Mouse (Mus musculus) C2C12 (cell line): ENCODE results near the gene Islr. TPM values are rescaled to one million over a fixed set of nuclear protein-coding genes. Genes with fewer than 3 reads are reported as not detected.

Source experiments
- H3K27me3 ChIP-seq: one replicate; pipeline ENCODE4 v1.6.1; 2011; ENCODE audit not compliant: control insufficient read depth, insufficient read depth, insufficient read length
- H3K36me3 ChIP-seq: one replicate; pipeline ENCODE4 v1.6.1; 2011; ENCODE audit not compliant: control insufficient read depth, insufficient read depth
- H3K4me3 ChIP-seq: one replicate; pipeline ENCODE4 v1.5.1; 2011; ENCODE audit warnings: mild to moderate bottlenecking, control low read depth; ENCODE audit not compliant: poor library complexity, insufficient read depth, severe bottlenecking
- H3K79me2 ChIP-seq: one replicate; pipeline ENCODE4 v1.6.1; 2011; ENCODE audit not compliant: control insufficient read depth, insufficient read depth
- H3K79me3 ChIP-seq: one replicate; pipeline ENCODE4 v1.6.1; 2011; ENCODE audit warnings: low read depth, control low read depth
- H3ac ChIP-seq: one replicate; pipeline ENCODE3; 2011; ENCODE audit warnings: low read depth; ENCODE audit not compliant: control insufficient read depth, insufficient read length
- CEBPB ChIP-seq: IDR thresholded peaks from one replicate; pipeline ENCODE4 v1.6.1; 2011; ENCODE audit warnings: low read depth, mild to moderate bottlenecking, control low read depth, moderate library complexity
- CTCF ChIP-seq: IDR thresholded peaks from one replicate; pipeline ENCODE4 v1.5.1; 2011; ENCODE audit not compliant: control insufficient read depth, insufficient read depth, insufficient read length
- FOSL1 ChIP-seq: IDR thresholded peaks from one replicate; pipeline ENCODE4 v1.8.0; 2011; ENCODE audit warnings: mild to moderate bottlenecking, low read length; ENCODE audit not compliant: poor library complexity, insufficient read depth, severe bottlenecking
- MAX ChIP-seq: IDR thresholded peaks from one replicate; pipeline ENCODE4 v1.6.1; 2011; ENCODE audit warnings: mild to moderate bottlenecking, control low read depth
- MYOD1 ChIP-seq: IDR thresholded peaks from one replicate; pipeline ENCODE4 v1.6.1; 2011; ENCODE audit warnings: low read depth; ENCODE audit not compliant: control insufficient read depth, insufficient read length
- MYOG ChIP-seq: IDR thresholded peaks from one replicate; pipeline ENCODE4 v1.6.1; 2011; ENCODE audit not compliant: control insufficient read depth, insufficient read length; ENCODE audit errors: extremely low read depth
- USF1 ChIP-seq: IDR thresholded peaks from one replicate; pipeline ENCODE4 v1.6.1; 2011; ENCODE audit warnings: low read depth, mild to moderate bottlenecking, control low read depth, moderate library complexity
- polyA plus RNA-seq: library from polyadenylated mRNA; unstranded; fragments of >200 nt; fragmentation: generic; extraction: Trizol; gene quantifications from one replicate; pipeline ENCODE4 v1.2.1, GENCODE M21; 2012; ENCODE audit warnings: missing spikeins

The Islr gene
- polyA plus RNA-seq, 1 experiment: 10.3 TPM

DNA sequence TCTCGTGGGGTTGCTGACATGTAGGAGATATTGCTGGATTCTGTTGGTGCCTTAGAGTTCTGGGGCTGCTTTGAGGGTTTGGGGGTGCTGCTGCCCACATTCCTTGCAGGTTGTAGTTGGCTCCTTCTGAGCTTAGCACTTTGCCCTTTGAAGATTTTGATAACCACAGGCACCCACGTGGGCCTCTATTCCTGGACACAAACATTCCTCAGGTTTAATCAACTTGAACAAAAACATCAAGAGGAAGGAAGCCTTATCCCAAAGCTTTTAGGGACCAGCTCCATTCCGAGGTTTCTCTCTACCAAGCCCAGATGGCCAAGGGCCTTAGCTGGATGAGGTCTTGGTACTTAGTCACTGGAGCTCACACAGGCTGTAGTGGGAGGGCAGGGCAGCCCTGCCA lies 73.2 kb downstream of the Islr start:
- H3K4me3 ChIP-seq: no peak overlapping the region
- no peaks in the 10 kb centered on the region for H3K36me3 ChIP-seq
- H3K79me2 ChIP-seq: no peaks in the 10 kb centered on the region
- H3K79me3 ChIP-seq: no peaks in the 10 kb centered on the region
- peaks cover 5% of the 10 kb centered on the region for H3K27me3 ChIP-seq
- H3ac ChIP-seq: no peak overlapping the region
- TF ChIP-seq MYOG: no peak

- no peaks in the 10 kb centered on the region for H3K79me2 ChIP-seq
- H3K79me3 ChIP-seq: no peaks in the 10 kb centered on the region
- no peak overlapping the region for H3ac ChIP-seq
- no peaks in the 10 kb centered on the region for H3K36me3 ChIP-seq
- TF ChIP-seq USF1: no peak
- no peak for TF ChIP-seq MYOD1
- TF ChIP-seq FOSL1: no peak
- TF ChIP-seq MYOG: no peak
- TF ChIP-seq CEBPB: no peak
- TF ChIP-seq MAX: no peak
- no peak for TF ChIP-seq CTCF
- H3K4me3 ChIP-seq: no peak overlapping the region
- peaks cover 5% of the 10 kb centered on the region for H3K27me3 ChIP-seq
Measured at GRCm38 (mm10) chr9:58129508-58129907, 74.6 kb downstream of the Islr start.

DNA sequence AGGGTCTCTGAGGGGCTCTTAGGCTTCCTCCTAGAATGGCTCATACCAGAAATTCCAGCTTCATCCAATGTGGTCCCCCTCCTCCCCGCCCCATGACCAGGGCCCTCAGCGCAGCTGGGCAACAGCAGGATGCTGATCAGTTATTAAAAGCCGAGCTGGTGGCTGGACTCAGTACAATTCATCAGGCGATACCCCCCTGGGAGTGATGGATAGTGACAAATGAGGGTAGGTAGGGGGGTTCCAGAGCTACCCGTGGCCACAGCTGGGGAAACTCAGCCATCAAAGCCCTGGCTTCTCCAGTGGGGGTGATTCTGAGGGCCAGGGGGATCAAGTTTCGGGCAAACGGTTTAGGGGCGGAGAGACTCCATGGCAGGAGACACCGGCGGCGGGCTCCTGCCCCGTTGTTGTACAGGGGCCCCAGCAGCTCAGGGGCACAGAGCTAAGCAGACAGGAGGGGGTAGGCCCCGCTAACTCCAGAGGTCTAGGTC lies 75.1 kb downstream of the Islr start:
- Histone ChIP-seq H3K79me2 (no peaks in the 10 kb centered on the region), H3K4me3 (no peak overlapping the region), H3K27me3 (peaks cover 5% of the 10 kb centered on the region), H3ac (no peak overlapping the region), H3K79me3 (no peaks in the 10 kb centered on the region), H3K36me3 (no peaks in the 10 kb centered on the region)
- TF ChIP-seq CEBPB: no peak
- no peak for TF ChIP-seq FOSL1
- no peak for TF ChIP-seq USF1
- no peak for TF ChIP-seq MYOD1
- no peak for TF ChIP-seq CTCF
- TF ChIP-seq MYOG: no peak
- no peak for TF ChIP-seq MAX

GRCm38 (mm10) chr9:58125811-58126210 lies 78.3 kb downstream of the Islr start:
- Histone ChIP-seq H3K27me3 (no peaks in the 10 kb centered on the region), H3K79me2 (no peaks in the 10 kb centered on the region), H3K79me3 (no peaks in the 10 kb centered on the region), H3K36me3 (no peaks in the 10 kb centered on the region), H3K4me3 (no peak overlapping the region), H3ac (no peak overlapping the region)
- TF ChIP-seq CTCF: no peak
- no peak for TF ChIP-seq USF1
- no peak for TF ChIP-seq CEBPB
- no peak for TF ChIP-seq MAX
- TF ChIP-seq FOSL1: no peak
- no peak for TF ChIP-seq MYOG
- TF ChIP-seq MYOD1: no peak

GRCm38 (mm10) chr9:58125085-58125484 lies 79.0 kb downstream of the Islr start:
- Histone ChIP-seq H3K36me3 (no peaks in the 10 kb centered on the region), H3K27me3 (no peaks in the 10 kb centered on the region), H3ac (no peak overlapping the region), H3K4me3 (no peak overlapping the region), H3K79me3 (no peaks in the 10 kb centered on the region), H3K79me2 (no peaks in the 10 kb centered on the region)
- TF ChIP-seq FOSL1: no peak
- TF ChIP-seq MAX: no peak
- no peak for TF ChIP-seq CEBPB
- no peak for TF ChIP-seq MYOD1
- TF ChIP-seq CTCF: no peak
- TF ChIP-seq MYOG: no peak
- TF ChIP-seq USF1: no peak

GRCm38 (mm10) chr9:58118671-58119070 lies 85.4 kb downstream of the Islr start, which contains the start of gene Ccdc33:
Gene Ccdc33 (minus strand): TSS chr9:58118823.
- peaks cover 7% of the 10 kb centered on the region for H3K27me3 ChIP-seq
- H3K36me3 ChIP-seq: no peaks in the 10 kb centered on the region
- no peak within 1 kb of the TSS for H3K4me3 ChIP-seq
- TF ChIP-seq MYOD1: no peak
- TF ChIP-seq FOSL1: no peak
- no peak for TF ChIP-seq CTCF
- TF ChIP-seq CEBPB: no peak
- no peak for TF ChIP-seq MYOG
- no peak for TF ChIP-seq MAX
- no peak within 1 kb of the TSS for H3ac ChIP-seq
- no peaks in the 10 kb centered on the region for H3K79me2 ChIP-seq
- no peaks in the 10 kb centered on the region for H3K79me3 ChIP-seq
